Mouse (Mus musculus) gastrocnemius, postnatal 4 days (tissue): ENCODE measurements around the gene Olfr702. TPM values are rescaled to one million over a fixed set of nuclear protein-coding genes. Genes with fewer than 3 reads are reported as not detected.

Experiments used
- DNase-seq, 2 experiments: peaks; one replicate each; pipeline ENCODE4 v3.0.0; 2021 to 2022; ENCODE audit warnings: low spot score in 2 of 2, mixed read lengths in 2 of 2
- long read RNA-seq, 2 experiments: library from polyadenylated mRNA; stranded (forward); transcript quantifications; one replicate each; pipeline ENCODE4 v2.0.0; 2021
- total RNA-seq, 2 experiments: library from RNA; stranded (reverse); gene quantifications; 2 replicates each; pipeline ENCODE4 v1.2.3; 2021

The Olfr702 gene
- total RNA-seq: not detected
- long read RNA-seq, experiment 1: 0 reads
- long read RNA-seq, experiment 2: 0 reads

GRCm38 (mm10) chr7:106833793-106834192 lies at the start of gene Olfr702:
Gene Olfr702, minus strand, starts transcription at chr7:106833893.
- no peak for DNase-seq

DNA sequence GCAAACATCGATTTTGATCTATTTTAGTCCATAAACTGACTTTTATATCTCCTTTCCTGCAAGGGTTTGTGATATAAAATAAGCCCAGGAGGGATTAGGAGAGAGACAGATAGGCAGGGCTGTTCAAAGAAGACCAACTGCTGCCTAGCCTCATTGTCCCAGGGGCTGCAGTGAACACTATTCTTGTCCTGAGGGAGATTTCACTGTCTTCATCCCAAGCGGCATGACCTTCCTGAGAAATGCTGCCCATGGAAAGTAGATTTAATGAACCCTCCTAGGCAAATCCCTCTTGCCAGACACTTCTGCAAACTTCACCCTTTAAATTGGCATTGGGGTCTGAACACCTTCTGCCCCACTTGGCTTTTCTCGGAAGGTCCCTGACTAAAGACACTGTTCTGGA lies 43.1 kb upstream of the Olfr702 start, which contains the start of gene Olfr705:
TSS of gene Olfr705 (minus strand) at position 101 of the 400 bp plus-strand sequence.
- DNase-seq: no peak

DNA sequence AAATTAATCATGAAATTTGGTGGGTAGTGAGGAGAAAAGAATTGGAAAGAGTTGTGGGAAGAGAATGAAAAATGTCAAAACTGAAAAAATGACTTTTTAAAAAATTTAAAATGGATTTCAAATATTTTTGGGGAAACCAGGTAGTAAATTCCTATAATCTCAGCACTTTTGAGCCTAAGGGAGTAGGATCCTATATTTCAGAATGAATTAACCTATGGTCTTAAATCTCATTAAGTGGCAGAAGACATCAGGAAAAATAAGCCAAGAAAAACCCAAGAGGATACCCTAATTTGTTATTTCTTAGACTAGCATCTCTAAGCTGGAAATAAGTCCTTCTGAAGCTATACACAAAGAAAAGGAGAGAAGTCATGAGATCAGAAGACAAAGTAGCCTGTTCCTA lies 29.2 kb upstream of the Olfr702 start, which contains the start of gene Olfr704:
TSS of gene Olfr704 (plus strand) at position 301 of the 400 bp plus-strand sequence.
- no peak for DNase-seq

DNA sequence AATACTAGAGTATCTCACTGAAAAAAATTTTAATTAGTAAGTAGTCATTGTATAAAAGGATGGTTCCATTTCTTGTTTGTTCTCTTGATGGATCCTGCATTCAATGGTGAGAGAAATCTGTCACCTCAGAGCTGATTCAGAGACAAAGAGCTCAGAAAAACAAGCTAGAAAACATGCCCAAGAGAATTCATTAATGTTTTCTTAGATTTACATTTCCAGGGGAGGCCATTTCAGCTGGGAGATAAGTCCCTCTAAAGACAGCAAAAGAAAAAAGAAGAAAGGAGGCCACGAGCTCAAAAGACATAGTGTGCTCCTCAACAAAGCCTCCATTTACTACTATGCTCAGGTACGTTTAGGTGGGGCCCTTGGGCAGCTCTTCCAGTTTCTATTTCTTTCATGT lies 9.4 kb upstream of the Olfr702 start, which contains the start of gene Olfr703:
TSS of gene Olfr703 (plus strand) at position 301 of the 400 bp plus-strand sequence.
- no peak for DNase-seq

DNA sequence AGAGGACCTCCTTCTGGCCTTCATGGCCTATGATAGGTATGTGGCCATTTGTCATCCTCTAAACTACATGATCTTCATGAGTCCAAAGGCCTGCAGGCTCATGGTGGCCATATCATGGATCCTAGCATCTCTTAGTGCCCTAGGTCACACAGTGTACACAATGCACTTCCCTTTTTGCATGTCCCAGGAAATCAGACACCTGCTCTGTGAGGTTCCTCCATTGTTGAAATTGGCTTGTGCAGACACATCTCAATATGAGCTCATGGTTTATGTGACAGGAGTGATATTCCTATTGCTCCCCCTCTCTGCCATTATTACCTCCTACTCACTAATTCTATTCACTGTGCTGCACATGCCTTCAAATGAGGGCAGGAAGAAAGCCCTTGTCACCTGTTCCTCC lies 15.3 kb downstream of the Olfr702 start:
- DNase-seq: no peak

DNA sequence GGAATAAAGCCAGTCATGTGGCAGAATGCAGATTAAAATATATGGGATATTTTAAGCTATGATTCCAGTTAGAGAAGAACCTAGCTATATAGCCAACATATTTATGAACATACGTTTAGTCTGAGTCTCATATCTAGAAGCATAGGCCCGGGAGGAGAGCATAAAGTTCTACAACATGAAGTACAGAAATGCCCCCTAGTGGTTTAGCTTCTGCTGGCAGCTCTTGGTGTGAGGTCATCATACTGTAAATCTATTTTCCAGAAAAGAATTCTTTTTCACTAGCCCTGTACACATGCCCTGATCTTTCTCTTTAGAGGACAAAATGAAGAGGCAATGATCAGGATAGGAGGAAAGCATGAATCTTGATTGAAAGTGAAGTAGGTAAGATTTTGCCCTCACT lies 17.9 kb downstream of the Olfr702 start:
- no peak for DNase-seq

GRCm38 (mm10) chr7:106813829-106814228 lies 19.9 kb downstream of the Olfr702 start, which contains the start of gene Olfr701:
Gene Olfr701, plus strand, starts transcription at chr7:106814129.
- DNase-seq: no peak

GRCm38 (mm10) chr7:106808734-106809133 lies 25.0 kb downstream of the Olfr702 start, which contains the start of gene Olfr700:
Gene Olfr700, minus strand, starts transcription at chr7:106808834.
- DNase-seq: no peak

- DNase-seq: no peak
Measured at GRCm38 (mm10) chr7:106793098-106793497, 40.6 kb downstream of the Olfr702 start, which contains the start of gene Olfr699. Gene Olfr699, minus strand, starts transcription at chr7:106793198.

GRCm38 (mm10) chr7:106788330-106788729 lies 45.4 kb downstream of the Olfr702 start:
- DNase-seq: no peak

Other genes starting within 250 kb of the Olfr702 start
- not detected for gene Olfr693, start 153.3 kb downstream of the Olfr702 start, total RNA-seq
- not detected for gene Olfr694, start 142.1 kb downstream of the Olfr702 start, total RNA-seq
- not detected for gene Olfr695, start 117.5 kb downstream of the Olfr702 start, total RNA-seq
- gene Olfr697, start 91.5 kb downstream of the Olfr702 start, total RNA-seq: not detected
- not detected for gene Olfr698, start 78.5 kb downstream of the Olfr702 start, total RNA-seq
- not detected for gene Olfr699, start 40.7 kb downstream of the Olfr702 start, total RNA-seq
- not detected for gene Olfr700, start 25.1 kb downstream of the Olfr702 start, total RNA-seq
- gene Olfr701, start 19.8 kb downstream of the Olfr702 start, total RNA-seq: not detected
- not detected for gene Olfr703, start 9.5 kb upstream of the Olfr702 start, total RNA-seq
- not detected for gene Olfr704, start 29.3 kb upstream of the Olfr702 start, total RNA-seq
- not detected for gene Olfr705, start 43.0 kb upstream of the Olfr702 start, total RNA-seq
- not detected for gene Olfr706, start 54.3 kb upstream of the Olfr702 start, total RNA-seq
- not detected for gene Olfr707, start 67.3 kb upstream of the Olfr702 start, total RNA-seq
- gene Olfr1532-ps1, start 74.1 kb upstream of the Olfr702 start, total RNA-seq: not detected
- not detected for gene Olfr709-ps1, start 98.3 kb upstream of the Olfr702 start, total RNA-seq
- gene Olfr710, start 114.4 kb upstream of the Olfr702 start, total RNA-seq: not detected
- not detected for gene Olfr6, start 130.0 kb upstream of the Olfr702 start, total RNA-seq
- not detected for gene Olfr711, start 141.6 kb upstream of the Olfr702 start, total RNA-seq
- gene Olfr2, start 172.2 kb upstream of the Olfr702 start, total RNA-seq: not detected
- not detected for gene Olfr713, start 197.3 kb upstream of the Olfr702 start, total RNA-seq
- gene Olfr714, start 237.1 kb upstream of the Olfr702 start, total RNA-seq: not detected